Mouse (Mus musculus): ENCODE data around the gene Meis2.

The Meis2 gene

GRCm38 (mm10) chr2:116065570-116066005, at the start of gene Meis2:
Gene Meis2 (minus strand): TSS chr2:116065839.
- peak; percentile 79 for DNase-seq

GRCm38 (mm10) chr2:116106194-116106593, 40.6 kb upstream of the Meis2 start:
- DNase-seq, result no peak

GRCm38 (mm10) chr2:116105179-116105578, 39.5 kb upstream of the Meis2 start:
- DNase-seq, result no peak

- no peak for DNase-seq
Measured at GRCm38 (mm10) chr2:116103411-116103996, 37.9 kb upstream of the Meis2 start.

- peak; percentile 64 for DNase-seq
Measured at GRCm38 (mm10) chr2:116101221-116101620, 35.6 kb upstream of the Meis2 start.

GRCm38 (mm10) chr2:116080961-116081360, 15.3 kb upstream of the Meis2 start:
- DNase-seq, result no peak

- DNase-seq, result no peak
Measured at GRCm38 (mm10) chr2:116078841-116079240, 13.2 kb upstream of the Meis2 start.

- no peak for DNase-seq
Measured at GRCm38 (mm10) chr2:116077716-116078115, 12.1 kb upstream of the Meis2 start.

- DNase-seq, result no peak
Measured at GRCm38 (mm10) chr2:116076752-116077480, 11.3 kb upstream of the Meis2 start.

- DNase-seq, result peak; percentile 48
Measured at GRCm38 (mm10) chr2:116075902-116076301, 10.3 kb upstream of the Meis2 start.

- peak; percentile 23 for DNase-seq
Measured at GRCm38 (mm10) chr2:116075477-116075876, 9.8 kb upstream of the Meis2 start.

GRCm38 (mm10) chr2:116074726-116075440, 9.2 kb upstream of the Meis2 start:
- no peak for DNase-seq

GRCm38 (mm10) chr2:116074061-116074460, 8.4 kb upstream of the Meis2 start:
- no peak for DNase-seq

GRCm38 (mm10) chr2:116073311-116073904, 7.8 kb upstream of the Meis2 start:
- no peak for DNase-seq

GRCm38 (mm10) chr2:116072706-116073105, 7.1 kb upstream of the Meis2 start:
- DNase-seq, result no peak

GRCm38 (mm10) chr2:116072321-116072640, 6.6 kb upstream of the Meis2 start:
- no peak for DNase-seq

- peak; percentile 83 for DNase-seq
Measured at GRCm38 (mm10) chr2:116071571-116072320, 6.1 kb upstream of the Meis2 start.

- DNase-seq, result no peak
Measured at GRCm38 (mm10) chr2:116070614-116071425, 5.2 kb upstream of the Meis2 start.

GRCm38 (mm10) chr2:116069451-116070225, 4.0 kb upstream of the Meis2 start:
- DNase-seq, result no peak

- DNase-seq, result no peak
Measured at GRCm38 (mm10) chr2:116068901-116069300, 3.3 kb upstream of the Meis2 start.

GRCm38 (mm10) chr2:116068461-116068860, 2.8 kb upstream of the Meis2 start:
- no peak for DNase-seq
